Mouse (Mus musculus) spleen, adult 12 weeks (tissue): ENCODE measurements around the gene Atp7b.

Source experiments
- DNase-seq: peaks from one replicate; pipeline ENCODE4 v3.0.0; 2022; ENCODE audit warnings: low spot score

The Atp7b gene

DNA sequence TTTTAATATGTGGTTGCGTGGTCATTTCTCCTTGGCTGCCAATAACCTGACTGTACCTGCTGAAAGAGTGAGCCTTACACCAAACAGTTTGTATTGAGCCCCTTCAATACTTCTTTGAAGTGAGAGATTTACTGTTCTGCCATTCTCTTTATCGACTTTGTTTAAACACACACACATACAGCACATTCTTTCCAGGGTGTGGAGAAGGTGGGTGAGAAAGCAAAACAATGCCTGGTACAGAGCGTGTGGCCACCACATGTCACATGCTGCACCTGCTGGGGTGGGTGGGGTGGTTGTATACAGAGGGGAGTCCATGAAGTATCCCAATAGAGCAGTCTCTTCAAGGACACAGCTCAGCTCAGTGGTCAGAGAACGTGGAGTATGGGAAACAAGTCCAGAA lies 34.9 kb downstream of the Atp7b start:
- DNase-seq, result no peak

GRCm38 (mm10) chr8:22022244-22022643 lies 37.9 kb downstream of the Atp7b start:
- DNase-seq, result no peak

GRCm38 (mm10) chr8:22019498-22019897 lies 40.6 kb downstream of the Atp7b start:
- no peak for DNase-seq

GRCm38 (mm10) chr8:22017731-22018130 lies 42.4 kb downstream of the Atp7b start:
- DNase-seq, result no peak

DNA sequence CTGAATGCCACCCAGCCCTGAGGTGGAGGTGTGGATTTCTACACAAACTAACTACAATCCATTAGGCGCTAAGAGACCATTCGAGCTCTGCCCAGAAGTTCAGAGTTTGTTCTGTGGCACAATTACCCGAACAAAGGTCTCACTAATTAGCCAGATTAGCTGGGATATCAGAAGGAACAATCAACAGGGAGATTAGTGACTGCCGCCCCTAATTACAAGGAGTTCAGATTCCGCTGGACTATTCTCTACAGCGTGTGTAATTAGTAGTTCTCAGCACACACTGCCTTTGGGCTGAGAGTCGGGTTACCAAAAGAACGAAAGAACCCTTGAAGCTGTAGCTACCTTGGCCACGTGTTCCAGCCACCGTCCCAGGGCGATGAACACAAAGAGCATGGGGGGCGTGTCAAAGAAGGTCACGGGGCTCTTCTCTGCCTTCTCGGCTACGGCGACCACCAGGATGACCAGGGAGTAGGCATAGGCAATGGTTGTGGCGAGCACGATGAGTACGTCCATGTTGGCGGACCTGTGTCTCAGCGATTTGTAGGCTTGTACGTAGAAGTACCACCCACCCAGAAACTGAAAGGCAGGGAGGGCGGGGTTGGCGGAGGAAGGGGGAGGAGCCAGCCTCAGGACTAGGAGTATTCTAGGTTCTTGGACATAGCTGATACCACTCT lies 46.9 kb downstream of the Atp7b start:
- no peak for DNase-seq

DNA sequence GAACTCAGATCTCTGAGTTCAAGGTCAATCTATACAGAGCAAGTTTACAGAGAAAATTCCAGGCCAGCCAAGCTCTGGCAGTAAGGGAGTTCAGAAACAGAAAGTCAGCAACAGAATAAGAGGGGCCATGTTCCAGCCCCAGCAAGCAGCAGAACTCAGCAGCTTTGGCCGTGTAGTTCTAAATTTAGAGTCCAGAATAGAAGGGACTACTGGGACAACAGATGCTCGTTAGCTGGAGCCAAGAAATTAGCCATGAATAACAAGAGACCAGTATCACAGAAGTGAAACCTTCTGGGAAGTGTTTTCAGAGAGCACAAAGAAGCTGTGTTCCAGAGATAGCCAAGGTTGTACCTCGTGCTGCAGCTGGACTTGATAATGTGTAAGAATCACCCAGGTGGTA lies 50.7 kb downstream of the Atp7b start:
- no peak for DNase-seq

- no peak for DNase-seq
Measured at GRCm38 (mm10) chr8:22006423-22006822, 53.7 kb downstream of the Atp7b start.

DNA sequence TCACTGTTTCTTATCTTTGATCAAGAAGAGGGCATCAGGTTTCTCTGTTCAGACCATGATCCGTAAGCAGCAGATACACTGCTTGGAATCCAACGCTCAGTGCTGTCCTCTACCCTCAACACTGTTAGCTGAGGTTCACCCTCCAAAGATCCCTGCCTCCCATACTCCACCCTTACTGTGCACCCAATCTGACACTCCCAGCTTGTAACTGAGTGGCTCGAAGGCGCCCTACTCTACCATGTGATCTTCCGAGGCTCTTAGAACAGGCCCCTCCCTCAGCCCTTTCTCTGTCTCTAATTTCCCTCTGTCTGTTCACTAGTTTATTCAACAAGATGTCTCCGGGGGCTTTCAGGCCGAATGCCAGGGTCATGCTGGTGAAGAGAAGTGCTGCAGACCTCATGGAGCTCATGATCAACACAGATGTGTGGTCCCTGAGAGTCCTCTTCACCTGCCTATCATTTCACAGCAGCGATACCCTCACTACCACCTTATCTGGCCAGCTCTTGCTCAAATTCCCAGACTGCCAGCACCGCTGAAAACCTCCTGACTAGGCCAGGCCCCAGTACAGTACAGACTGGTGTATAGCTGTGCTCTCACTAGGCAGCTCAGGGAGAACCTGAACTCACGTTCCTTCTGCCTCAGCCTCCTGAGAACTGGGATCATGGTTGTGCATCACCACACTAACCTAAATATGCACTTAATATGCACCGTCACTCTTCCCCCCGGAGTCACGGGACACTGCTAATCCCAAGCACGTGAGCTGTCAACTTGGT lies 55.2 kb downstream of the Atp7b start:
- DNase-seq, result no peak

DNA sequence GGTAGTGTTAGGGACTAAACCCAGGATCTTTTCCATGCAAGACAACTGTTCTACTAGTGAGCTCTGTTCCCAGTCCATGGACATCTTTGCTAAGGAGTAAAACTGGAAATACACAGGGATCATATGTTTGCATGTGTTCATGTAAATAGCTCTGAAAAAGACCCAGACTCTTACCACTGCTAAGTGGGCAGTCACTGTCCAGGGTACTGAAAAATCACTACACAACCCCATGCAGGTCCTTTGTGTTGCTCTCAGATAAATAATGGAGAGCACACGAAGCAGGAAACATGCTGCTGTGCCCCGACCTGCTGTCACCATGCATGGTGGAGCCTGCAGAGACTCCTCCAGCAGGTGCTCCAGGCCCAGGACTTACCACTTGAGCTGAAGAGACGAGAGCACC lies 64.9 kb downstream of the Atp7b start:
- no peak for DNase-seq

DNA sequence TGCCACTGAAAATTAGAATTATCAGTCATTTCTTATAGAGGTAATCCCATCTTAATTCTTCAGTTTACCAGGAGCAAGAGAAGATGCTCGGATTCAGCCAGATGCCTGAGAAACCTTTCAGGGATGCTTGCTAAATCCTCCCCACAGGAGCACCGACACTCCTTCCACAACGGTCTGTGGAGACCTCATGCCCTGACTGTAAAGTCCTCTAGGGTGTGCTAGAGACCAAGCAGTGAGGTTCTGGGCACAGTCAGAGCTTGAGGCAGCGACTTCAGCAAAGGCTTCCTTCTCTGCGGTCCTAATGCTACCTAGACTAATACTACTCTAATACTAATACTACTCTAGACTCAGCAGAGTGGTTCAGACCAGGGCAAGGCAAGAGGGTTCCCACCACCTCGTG lies 67.9 kb downstream of the Atp7b start:
- DNase-seq, result no peak

- DNase-seq, result no peak
Measured at GRCm38 (mm10) chr8:21981664-21982337, 78.3 kb downstream of the Atp7b start.

GRCm38 (mm10) chr8:21978193-21978592 lies 81.9 kb downstream of the Atp7b start:
- no peak for DNase-seq

DNA sequence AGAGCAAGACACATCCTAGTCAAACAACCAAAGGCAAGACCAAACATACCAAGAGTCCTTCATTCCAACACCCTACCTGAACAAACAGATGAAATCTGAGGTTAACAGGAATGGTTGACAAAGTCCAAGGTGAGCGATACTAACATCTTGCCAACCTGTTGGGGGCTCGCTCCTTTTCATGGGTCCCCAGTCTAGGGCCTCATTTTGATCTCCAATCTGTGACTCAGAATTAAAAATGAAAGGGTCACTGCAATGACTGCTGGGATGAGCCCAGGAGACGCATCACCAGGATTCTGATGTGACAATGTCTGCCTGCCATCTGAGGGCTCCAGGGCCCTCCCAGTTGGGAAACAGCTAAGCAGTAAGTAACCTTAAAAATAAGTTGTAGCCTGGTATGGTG lies 90.6 kb downstream of the Atp7b start, which contains the start of gene Ccdc70:
Ccdc70 (plus strand) TSS at position 301 of the 400 bp plus-strand sequence.
- no peak for DNase-seq

- DNase-seq, result no peak
Measured at GRCm38 (mm10) chr8:21966646-21967045, 93.5 kb downstream of the Atp7b start.

DNA sequence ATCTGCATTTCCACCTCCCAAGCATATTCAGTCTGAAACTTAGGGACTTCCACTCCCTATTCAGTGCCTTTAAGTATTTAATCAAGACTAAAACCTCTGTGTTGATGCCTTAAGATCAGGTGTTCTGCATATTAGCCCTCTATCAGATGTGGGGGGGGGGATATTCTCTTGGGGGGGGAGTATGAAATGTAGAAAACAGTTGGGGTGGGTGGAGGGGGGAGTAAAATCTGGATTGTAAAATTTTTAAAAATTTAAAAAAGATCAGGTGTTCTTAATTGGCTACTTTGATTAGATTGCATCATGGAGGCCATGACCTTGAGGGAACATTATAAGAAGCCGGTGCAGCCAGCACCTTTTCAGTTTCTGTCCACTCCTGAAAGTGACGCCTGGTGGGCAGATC lies 101.7 kb downstream of the Atp7b start, which contains the start of gene Fam90a1a:
Fam90a1a (plus strand) TSS at position 301 of the 400 bp plus-strand sequence.
- no peak for DNase-seq

DNA sequence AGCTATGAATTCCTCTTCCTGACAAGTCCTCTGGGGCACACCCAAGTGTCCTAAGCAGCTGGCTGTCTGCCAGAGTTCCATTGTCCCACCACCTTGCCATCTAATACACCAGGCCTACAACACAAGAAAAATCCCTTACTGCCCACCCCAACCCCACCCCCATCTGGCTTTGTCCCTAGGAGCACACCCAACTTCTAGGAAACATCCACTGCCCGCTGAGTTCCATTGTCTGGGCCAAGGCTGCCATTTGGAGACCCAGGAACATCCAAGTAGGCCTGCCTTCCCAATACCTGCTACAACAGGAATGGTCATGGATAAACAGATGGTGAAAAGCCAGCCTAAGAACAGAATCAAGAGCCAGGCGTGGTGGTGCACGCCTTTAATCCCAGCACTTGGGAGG lies 103.8 kb downstream of the Atp7b start:
- DNase-seq, result no peak

DNA sequence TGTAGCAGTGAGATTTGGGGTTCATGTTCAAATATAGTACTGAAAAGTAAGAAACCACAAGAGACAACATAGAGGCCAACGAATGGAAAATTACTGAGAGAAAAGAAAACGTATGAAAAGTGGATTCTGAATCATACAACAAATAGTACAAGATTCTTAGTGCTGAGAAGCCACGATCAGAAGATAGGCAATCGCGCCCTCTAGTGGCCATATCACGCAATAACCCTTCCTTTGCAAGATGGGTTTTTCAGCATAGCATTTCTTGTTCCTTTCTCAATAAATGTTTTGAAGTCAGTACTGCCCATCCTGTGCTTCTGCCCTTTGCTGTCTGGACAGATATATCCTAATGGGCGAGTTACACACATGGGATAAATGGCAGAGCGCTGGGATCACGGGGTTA lies 104.8 kb downstream of the Atp7b start:
- no peak for DNase-seq

DNA sequence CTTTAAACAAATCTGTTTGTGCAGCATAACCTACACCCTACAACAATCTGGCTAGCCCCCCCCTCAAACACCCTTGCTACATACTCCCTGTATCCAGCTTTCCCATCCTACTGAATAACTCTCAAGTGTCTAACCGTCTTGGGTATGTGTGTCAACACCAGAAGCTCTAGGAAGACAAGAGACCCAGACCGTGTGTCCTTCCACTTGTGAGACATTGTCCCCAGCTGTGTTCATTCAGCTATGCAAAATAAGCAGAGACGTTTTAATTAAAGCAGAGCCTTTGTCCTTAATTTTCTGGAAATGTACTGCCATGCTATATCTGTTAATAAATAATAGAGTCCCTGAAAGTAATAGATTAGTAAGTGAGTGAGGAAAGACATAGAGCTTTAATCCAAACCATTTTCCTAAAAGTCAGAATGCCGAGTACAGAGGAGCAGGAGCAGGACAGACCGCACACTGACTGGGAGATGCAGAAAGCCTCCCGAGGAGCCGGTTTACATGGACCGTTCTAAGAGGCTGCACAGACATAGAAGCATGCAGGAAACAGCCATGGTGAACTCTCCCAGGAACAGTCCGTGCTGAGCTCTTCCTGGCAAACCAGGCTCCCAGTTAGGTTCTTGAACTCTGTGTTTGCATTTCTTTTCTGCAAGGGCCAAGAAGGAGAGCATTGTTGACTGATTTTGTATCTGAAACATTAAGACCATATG lies 112.6 kb downstream of the Atp7b start:
- DNase-seq, result no peak

DNA sequence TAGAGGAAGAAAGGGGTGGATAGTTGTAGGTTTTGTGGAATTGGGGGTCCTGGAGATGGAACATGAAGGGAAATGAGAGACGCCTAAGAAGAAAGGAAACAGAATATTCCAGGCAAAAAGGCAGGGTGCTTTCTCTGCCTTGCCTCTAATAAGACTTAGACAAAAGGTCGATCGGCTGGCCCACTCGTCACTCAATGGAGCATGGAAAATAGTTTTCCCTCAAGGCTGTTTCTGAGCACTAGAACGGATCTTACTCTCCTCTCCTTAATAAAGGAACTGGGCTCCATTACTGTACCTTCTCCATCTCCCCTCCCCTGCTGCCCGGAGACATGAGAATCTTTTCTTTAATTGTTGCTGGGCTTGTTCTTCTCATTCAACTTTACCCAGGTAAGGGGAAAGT lies 113.6 kb downstream of the Atp7b start, which contains the start of gene Defb13:
Defb13 (plus strand) TSS at position 301 of the 400 bp plus-strand sequence.
- DNase-seq, result no peak
